Mouse (Mus musculus): ENCODE results near the gene Hist1h2an. TPM values are rescaled to one million over a fixed set of nuclear protein-coding genes. Genes with fewer than 3 reads are reported as not detected.

The Hist1h2an gene
- total RNA-seq (2023): 100 to 1,000 TPM; 204 to 209 TPM

GRCm38 (mm10) chr13:21786899-21787629, at the start of gene Hist1h2an, which contains the start of gene Hist1h2bp:
Hist1h2an (minus strand) TSS chr13:21787218.
Hist1h2bp (plus strand) TSS chr13:21787461.

GRCm38 (mm10) chr13:21833461-21833860, 46.4 kb upstream of the Hist1h2an start, which contains the start of the genes Hist1h2ap and Hist1h2br:
Hist1h2ap (minus strand) TSS chr13:21833507.
Hist1h2br (plus strand) TSS chr13:21833743.

GRCm38 (mm10) chr13:21831418-21832394, 44.7 kb upstream of the Hist1h2an start, which contains the start of gene Hist1h4n:
Hist1h4n (minus strand) TSS chr13:21832196.

GRCm38 (mm10) chr13:21811539-21811938, 24.5 kb upstream of the Hist1h2an start, which contains the start of gene Hist1h4m:
Hist1h4m (plus strand) TSS chr13:21811746.

GRCm38 (mm10) chr13:21810073-21810472, 23.1 kb upstream of the Hist1h2an start, which contains the start of the genes Hist1h2bq and Hist1h2ao:
Hist1h2bq (minus strand) TSS chr13:21810197.
Hist1h2ao (plus strand) TSS chr13:21810465.

GRCm38 (mm10) chr13:21783255-21783617, 3.8 kb downstream of the Hist1h2an start, which contains the start of gene Hist1h3i:
Hist1h3i (minus strand) TSS chr13:21783370.

GRCm38 (mm10) chr13:21779767-21780731, 7.0 kb downstream of the Hist1h2an start, which contains the start of gene Hist1h1b:
Hist1h1b (minus strand) TSS chr13:21780625.

GRCm38 (mm10) chr13:21753524-21754285, 33.3 kb downstream of the Hist1h2an start, which contains the start of the genes Hist1h2ak and Hist1h2bn:
Hist1h2ak (minus strand) TSS chr13:21753827.
Hist1h2bn (plus strand) TSS chr13:21754123.

GRCm38 (mm10) chr13:21750159-21751017, 36.6 kb downstream of the Hist1h2an start, which contains the start of gene Hist1h4k:
Hist1h4k (minus strand) TSS chr13:21750505.

Other genes with a start within 250 kb of the Hist1h2an start
- not detected for gene Olfr1366, start 244.4 kb downstream of the Hist1h2an start, total RNA-seq (2023)
- gene Olfr1535, start 227.3 kb downstream of the Hist1h2an start, total RNA-seq (2023): not detected
- gene Olfr1364, start 205.5 kb downstream of the Hist1h2an start, total RNA-seq (2023): not detected
- gene Olfr1362, start 173.2 kb downstream of the Hist1h2an start, total RNA-seq (2023): not detected
- gene Olfr11, start 144.7 kb downstream of the Hist1h2an start, total RNA-seq (2023): not detected
- not detected for gene Olfr1361, start 123.8 kb downstream of the Hist1h2an start, total RNA-seq (2023)
- gene Olfr1360, start 109.8 kb downstream of the Hist1h2an start, total RNA-seq (2023): not detected
- gene Olfr1359, start 89.1 kb downstream of the Hist1h2an start, total RNA-seq (2023): not detected
- gene Hist1h2bl, start 71.1 kb downstream of the Hist1h2an start, total RNA-seq (2023): 1,000 to 10,000 TPM; 1,007 to 1,037 TPM
- 100 to 1,000 TPM; 322 to 368 TPM for gene Hist1h2ai, start 70.8 kb downstream of the Hist1h2an start, total RNA-seq (2023)
- 1,000 to 10,000 TPM; 1,636 to 1,682 TPM for gene Hist1h3h, start 69.6 kb downstream of the Hist1h2an start, total RNA-seq (2023)
- gene Hist1h2bm, start 65.2 kb downstream of the Hist1h2an start, total RNA-seq (2023): 100 to 1,000 TPM; 245 to 302 TPM
- 100 to 1,000 TPM; 162 to 165 TPM for gene Hist1h4j, start 52.2 kb downstream of the Hist1h2an start, total RNA-seq (2023)
- gene Hist1h4k, start 36.7 kb downstream of the Hist1h2an start, total RNA-seq (2023): 1,000 to 10,000 TPM; 2,386 to 2,430 TPM
- 100 to 1,000 TPM; 426 to 441 TPM for gene Hist1h2ak, start 33.4 kb downstream of the Hist1h2an start, total RNA-seq (2023)
- gene Hist1h2bn, start 33.1 kb downstream of the Hist1h2an start, total RNA-seq (2023): 100 to 1,000 TPM; 695 to 749 TPM
- gene Hist1h1b, start 6.6 kb downstream of the Hist1h2an start, total RNA-seq (2023): 100 to 1,000 TPM; 583 to 676 TPM
- 1,000 to 10,000 TPM; 1,324 to 1,491 TPM for gene Hist1h3i, start 3.8 kb downstream of the Hist1h2an start, total RNA-seq (2023)
- gene Hist1h2bp, start 243 bp upstream of the Hist1h2an start, total RNA-seq (2023): 100 to 1,000 TPM; 485 to 544 TPM
- 1,000 to 10,000 TPM; 1,192 to 1,249 TPM for gene Hist1h2bq, start 23.0 kb upstream of the Hist1h2an start, total RNA-seq (2023)
- 1,000 to 10,000 TPM; 2,019 to 2,366 TPM for gene Hist1h2ao, start 23.2 kb upstream of the Hist1h2an start, total RNA-seq (2023)
- gene Hist1h4m, start 24.5 kb upstream of the Hist1h2an start, total RNA-seq (2023): 1,000 to 10,000 TPM; 1,248 to 1,288 TPM
- gene Hist1h4n, start 45.0 kb upstream of the Hist1h2an start, total RNA-seq (2023): 100 to 1,000 TPM; 891 to 923 TPM
- 100 to 1,000 TPM; 561 to 647 TPM for gene Hist1h2ap, start 46.3 kb upstream of the Hist1h2an start, total RNA-seq (2023)
- gene Hist1h2br, start 46.5 kb upstream of the Hist1h2an start, total RNA-seq (2023): 1,000 to 10,000 TPM; 1,178 to 1,241 TPM
- gene Zfp184, start 157.9 kb upstream of the Hist1h2an start, total RNA-seq (2023): under 1 TPM; 0.69 to 0.84 TPM
- not detected for gene Pom121l2, start 194.0 kb upstream of the Hist1h2an start, total RNA-seq (2023)
- gene Prss16, start 222.5 kb upstream of the Hist1h2an start, total RNA-seq (2023): 1 to 10 TPM; 2.3 to 2.7 TPM
- 100 to 1,000 TPM; 377 to 380 TPM for gene Hist1h2ah, start 248.3 kb upstream of the Hist1h2an start, total RNA-seq (2023)
- gene Hist1h2bk, start 248.7 kb upstream of the Hist1h2an start, total RNA-seq (2023): 1,000 to 10,000 TPM; 1,315 to 1,407 TPM

Measured in neutrophil, adult 59 days (primary cell).